Mouse (Mus musculus): ENCODE results near the gene Gm20388. TPM values are rescaled to one million over a fixed set of nuclear protein-coding genes. Genes with fewer than 3 reads are reported as not detected.

The Gm20388 gene
- total RNA-seq, 1 experiment = 27.0 TPM

GRCm38 (mm10) chr8:123823532-123824123 lies 3913.0 kb downstream of the Gm20388 start:
- peak overlapping the region; percentile 47; the same call in 1 of the 2 replicates for H3K9ac ChIP-seq (ENCODE audit: insufficient read depth, low read depth, low read length, poor library complexity, severe bottlenecking)
- DNase-seq (ENCODE audit: low read depth, low spot score) = no peak
- peaks cover 23% of the 10 kb centered on the region for H3K36me3 ChIP-seq (ENCODE audit: control insufficient read depth, insufficient read depth, low read length, poor library complexity, severe bottlenecking)
- in situ Hi-C loops (cut with MboI; ENCODE audit: low sequenced_read_pairs in 2 of 2, unreplicated experiment in 2 of 2) = no loop called here
- H3K9me3 ChIP-seq (ENCODE audit: control insufficient read depth, insufficient read depth, low read depth, low read length) = no peaks in the 10 kb centered on the region
- peak overlapping the region; percentile 12; the same call in 1 of the 2 replicates for H3K27ac ChIP-seq (ENCODE audit: insufficient read depth, low read depth, low read length, poor library complexity, severe bottlenecking)
- no peak for TF ChIP-seq CHD2 (IDR thresholded peaks at IDR 0.05; ENCODE audit: low read depth, low read length)
- TF ChIP-seq ZNF384 (IDR thresholded peaks at IDR 0.05; ENCODE audit: low read depth, low read length) = no peak
- no peak for TF ChIP-seq MAFK (IDR thresholded peaks at IDR 0.05; ENCODE audit: insufficient read depth, low read depth, low read length)
- TF ChIP-seq HCFC1 (IDR thresholded peaks at IDR 0.05; ENCODE audit: borderline replicate concordance, insufficient read depth, low read length) = no peak
- TF ChIP-seq ZC3H11A (IDR thresholded peaks at IDR 0.05; ENCODE audit: borderline replicate concordance, low read depth, low read length) = no peak
- no peak overlapping the region for H3K4me3 ChIP-seq (ENCODE audit: insufficient read depth in 1 of 2, low read depth in 1 of 2, low read length in 2 of 2, poor library complexity in 1 of 2, severe bottlenecking in 1 of 2)
- H3K4me1 ChIP-seq (ENCODE audit: control insufficient read depth in 2 of 2, insufficient read depth in 2 of 2, low read length in 2 of 2, poor library complexity in 1 of 2) = peaks cover 1 to 4% of the 10 kb centered on the region in 2 experiments; a peak in 2 of 4 replicates

- no peak overlapping the region for H3K4me3 ChIP-seq (ENCODE audit: insufficient read depth in 1 of 2, low read depth in 1 of 2, low read length in 2 of 2, poor library complexity in 1 of 2, severe bottlenecking in 1 of 2)
- H3K9ac ChIP-seq (ENCODE audit: insufficient read depth, low read depth, low read length, poor library complexity, severe bottlenecking) = peak overlapping the region; percentile 58; the same call in 1 of the 2 replicates
- no peak overlapping the region; the same call in 1 of the 2 replicates for H3K27ac ChIP-seq (ENCODE audit: insufficient read depth, low read depth, low read length, poor library complexity, severe bottlenecking)
- H3K36me3 ChIP-seq (ENCODE audit: control insufficient read depth, insufficient read depth, low read length, poor library complexity, severe bottlenecking) = peaks cover 36% of the 10 kb centered on the region
- no peak for DNase-seq (ENCODE audit: low read depth, low spot score)
- peaks cover 1 to 4% of the 10 kb centered on the region in 2 experiments; a peak in 2 of 4 replicates for H3K4me1 ChIP-seq (ENCODE audit: control insufficient read depth in 2 of 2, insufficient read depth in 2 of 2, low read length in 2 of 2, poor library complexity in 1 of 2)
- no peaks in the 10 kb centered on the region for H3K9me3 ChIP-seq (ENCODE audit: control insufficient read depth, insufficient read depth, low read depth, low read length)
- TF ChIP-seq HCFC1 (IDR thresholded peaks at IDR 0.05; ENCODE audit: borderline replicate concordance, insufficient read depth, low read length) (no peak), ZC3H11A (IDR thresholded peaks at IDR 0.05; ENCODE audit: borderline replicate concordance, low read depth, low read length) (no peak), MAFK (IDR thresholded peaks at IDR 0.05; ENCODE audit: insufficient read depth, low read depth, low read length) (no peak), CHD2 (IDR thresholded peaks at IDR 0.05; ENCODE audit: low read depth, low read length) (no peak), ZNF384 (IDR thresholded peaks at IDR 0.05; ENCODE audit: low read depth, low read length) (no peak)
- in situ Hi-C loops (cut with MboI; ENCODE audit: low sequenced_read_pairs in 2 of 2, unreplicated experiment in 2 of 2) = no loop called here
These were observed 3915.4 kb downstream of the Gm20388 start for GRCm38 (mm10) chr8:123826001-123826400.

- Histone ChIP-seq H3K4me3 (ENCODE audit: insufficient read depth in 1 of 2, low read depth in 1 of 2, low read length in 2 of 2, poor library complexity in 1 of 2, severe bottlenecking in 1 of 2) (no peak overlapping the region), H3K4me1 (ENCODE audit: control insufficient read depth in 2 of 2, insufficient read depth in 2 of 2, low read length in 2 of 2, poor library complexity in 1 of 2) (peaks cover 1 to 4% of the 10 kb centered on the region in 2 experiments; a peak in 2 of 4 replicates), H3K27ac (ENCODE audit: insufficient read depth, low read depth, low read length, poor library complexity, severe bottlenecking) (no peak overlapping the region), H3K36me3 (ENCODE audit: control insufficient read depth, insufficient read depth, low read length, poor library complexity, severe bottlenecking) (peaks cover 36% of the 10 kb centered on the region), H3K9ac (ENCODE audit: insufficient read depth, low read depth, low read length, poor library complexity, severe bottlenecking) (no peak overlapping the region), H3K9me3 (ENCODE audit: control insufficient read depth, insufficient read depth, low read depth, low read length) (no peaks in the 10 kb centered on the region)
- TF ChIP-seq CHD2 (IDR thresholded peaks at IDR 0.05; ENCODE audit: low read depth, low read length) (no peak), MAFK (IDR thresholded peaks at IDR 0.05; ENCODE audit: insufficient read depth, low read depth, low read length) (no peak), ZNF384 (IDR thresholded peaks at IDR 0.05; ENCODE audit: low read depth, low read length) (no peak), ZC3H11A (IDR thresholded peaks at IDR 0.05; ENCODE audit: borderline replicate concordance, low read depth, low read length) (no peak), HCFC1 (IDR thresholded peaks at IDR 0.05; ENCODE audit: borderline replicate concordance, insufficient read depth, low read length) (no peak)
- in situ Hi-C loops (cut with MboI; ENCODE audit: low sequenced_read_pairs in 2 of 2, unreplicated experiment in 2 of 2) = no loop called here
- DNase-seq (ENCODE audit: low read depth, low spot score) = no peak
These were observed 3916.1 kb downstream of the Gm20388 start for GRCm38 (mm10) chr8:123826758-123827157.

- in situ Hi-C loops (cut with MboI; ENCODE audit: low sequenced_read_pairs in 2 of 2, unreplicated experiment in 2 of 2) = no loop called here
- peaks cover 40% of the 10 kb centered on the region for H3K36me3 ChIP-seq (ENCODE audit: control insufficient read depth, insufficient read depth, low read length, poor library complexity, severe bottlenecking)
These were observed 3916.9 kb downstream of the Gm20388 start for GRCm38 (mm10) chr8:123827523-123827922.

More at GRCm38 (mm10) chr8:123827523-123827922, 3916.9 kb downstream of the Gm20388 start:
- Histone ChIP-seq H3K9ac (ENCODE audit: insufficient read depth, low read depth, low read length, poor library complexity, severe bottlenecking) (no peak overlapping the region), H3K27ac (ENCODE audit: insufficient read depth, low read depth, low read length, poor library complexity, severe bottlenecking) (no peak overlapping the region), H3K4me3 (ENCODE audit: insufficient read depth in 1 of 2, low read depth in 1 of 2, low read length in 2 of 2, poor library complexity in 1 of 2, severe bottlenecking in 1 of 2) (no peak overlapping the region), H3K9me3 (ENCODE audit: control insufficient read depth, insufficient read depth, low read depth, low read length) (no peaks in the 10 kb centered on the region), H3K4me1 (ENCODE audit: control insufficient read depth in 2 of 2, insufficient read depth in 2 of 2, low read length in 2 of 2, poor library complexity in 1 of 2) (peaks cover 1 to 4% of the 10 kb centered on the region in 2 experiments; a peak in 2 of 4 replicates)
- TF ChIP-seq ZC3H11A (IDR thresholded peaks at IDR 0.05; ENCODE audit: borderline replicate concordance, low read depth, low read length) = no peak
- no peak for TF ChIP-seq HCFC1 (IDR thresholded peaks at IDR 0.05; ENCODE audit: borderline replicate concordance, insufficient read depth, low read length)
- no peak for TF ChIP-seq MAFK (IDR thresholded peaks at IDR 0.05; ENCODE audit: insufficient read depth, low read depth, low read length)
- TF ChIP-seq ZNF384 (IDR thresholded peaks at IDR 0.05; ENCODE audit: low read depth, low read length) = no peak
- TF ChIP-seq CHD2 (IDR thresholded peaks at IDR 0.05; ENCODE audit: low read depth, low read length) = no peak
- no peak for DNase-seq (ENCODE audit: low read depth, low spot score)
